Mouse (Mus musculus): ENCODE measurements around the gene Wasf2. TPM values are rescaled to one million over a fixed set of nuclear protein-coding genes. Genes with fewer than 3 reads are reported as not detected.

Wasf2 gene
- polyA plus RNA-seq, 1 experiment from 2014 or later = 103 TPM

- 7% methylated on average over 18 of the region's 18 CpGs for WGBS
- Histone ChIP-seq H3K36me3 (ENCODE audit: control insufficient read depth, insufficient read depth, low read length) (no peaks in the 10 kb centered on the region), H3K4me3 (ENCODE audit: low read length) (peak overlapping the region; percentile 3; the same call in 1 of the 2 replicates), H3K9ac (ENCODE audit: low read depth, low read length) (peak overlapping the region; percentile 48), H3K4me1 (ENCODE audit: control insufficient read depth, insufficient read depth, low read length) (peaks cover 51% of the 10 kb centered on the region), H3K9me3 (ENCODE audit: control insufficient read depth, low read length) (no peaks in the 10 kb centered on the region), H3K27ac (ENCODE audit: low read depth, low read length) (peak overlapping the region; percentile 100), H3K27me3 (ENCODE audit: control insufficient read depth, insufficient read depth, low read length) (no peaks in the 10 kb centered on the region), H3K4me2 (replicated peaks; ENCODE audit: low read depth, low read length) (peak overlapping the region; percentile 31)
- ATAC-seq (ENCODE audit: low FRiP score, low TSS enrichment) = peak; percentile 84
Measured at GRCm38 (mm10) chr4:133117556-133118411, 12.5 kb upstream of the Wasf2 start.

- Histone ChIP-seq H3K36me3 (ENCODE audit: control insufficient read depth, insufficient read depth, low read length) (no peaks in the 10 kb centered on the region), H3K9ac (ENCODE audit: low read depth, low read length) (no peak overlapping the region), H3K27ac (ENCODE audit: low read depth, low read length) (peak overlapping the region; percentile 57; the same call in 1 of the 2 replicates), H3K4me2 (replicated peaks; ENCODE audit: low read depth, low read length) (no peak overlapping the region), H3K4me3 (ENCODE audit: low read length) (no peak overlapping the region), H3K4me1 (ENCODE audit: control insufficient read depth, insufficient read depth, low read length) (peaks cover 47% of the 10 kb centered on the region), H3K27me3 (ENCODE audit: control insufficient read depth, insufficient read depth, low read length) (no peaks in the 10 kb centered on the region), H3K9me3 (ENCODE audit: control insufficient read depth, low read length) (no peaks in the 10 kb centered on the region)
- ATAC-seq (ENCODE audit: low FRiP score, low TSS enrichment) = no peak
- 82% methylated on average over 6 of the region's 6 CpGs for WGBS
Measured at GRCm38 (mm10) chr4:133118775-133119375, 11.4 kb upstream of the Wasf2 start.

- Histone ChIP-seq H3K27me3 (ENCODE audit: control insufficient read depth, insufficient read depth, low read length) (no peaks in the 10 kb centered on the region), H3K9me3 (ENCODE audit: control insufficient read depth, low read length) (no peaks in the 10 kb centered on the region), H3K4me1 (ENCODE audit: control insufficient read depth, insufficient read depth, low read length) (peaks cover 47% of the 10 kb centered on the region), H3K4me2 (replicated peaks; ENCODE audit: low read depth, low read length) (no peak overlapping the region), H3K36me3 (ENCODE audit: control insufficient read depth, insufficient read depth, low read length) (no peaks in the 10 kb centered on the region), H3K27ac (ENCODE audit: low read depth, low read length) (peak overlapping the region; percentile 37; the same call in 1 of the 2 replicates), H3K9ac (ENCODE audit: low read depth, low read length) (no peak overlapping the region), H3K4me3 (ENCODE audit: low read length) (no peak overlapping the region)
- ATAC-seq (ENCODE audit: low FRiP score, low TSS enrichment) = no peak
- WGBS = 84% methylated on average over 6 of the region's 6 CpGs
Measured at GRCm38 (mm10) chr4:133119579-133119978, 10.7 kb upstream of the Wasf2 start.

GRCm38 (mm10) chr4:133120833-133121321, 9.4 kb upstream of the Wasf2 start:
- Histone ChIP-seq H3K9me3 (ENCODE audit: control insufficient read depth, low read length) (no peaks in the 10 kb centered on the region), H3K4me3 (ENCODE audit: low read length) (no peak overlapping the region), H3K36me3 (ENCODE audit: control insufficient read depth, insufficient read depth, low read length) (no peaks in the 10 kb centered on the region), H3K4me1 (ENCODE audit: control insufficient read depth, insufficient read depth, low read length) (peaks cover 47% of the 10 kb centered on the region), H3K9ac (ENCODE audit: low read depth, low read length) (no peak overlapping the region), H3K27me3 (ENCODE audit: control insufficient read depth, insufficient read depth, low read length) (no peaks in the 10 kb centered on the region), H3K4me2 (replicated peaks; ENCODE audit: low read depth, low read length) (peak overlapping the region; percentile 24; the same call in 1 of the 2 replicates), H3K27ac (ENCODE audit: low read depth, low read length) (peak overlapping the region; percentile 73)
- 8% methylated on average over 11 of the region's 11 CpGs for WGBS
- no peak for ATAC-seq (ENCODE audit: low FRiP score, low TSS enrichment)

DNA sequence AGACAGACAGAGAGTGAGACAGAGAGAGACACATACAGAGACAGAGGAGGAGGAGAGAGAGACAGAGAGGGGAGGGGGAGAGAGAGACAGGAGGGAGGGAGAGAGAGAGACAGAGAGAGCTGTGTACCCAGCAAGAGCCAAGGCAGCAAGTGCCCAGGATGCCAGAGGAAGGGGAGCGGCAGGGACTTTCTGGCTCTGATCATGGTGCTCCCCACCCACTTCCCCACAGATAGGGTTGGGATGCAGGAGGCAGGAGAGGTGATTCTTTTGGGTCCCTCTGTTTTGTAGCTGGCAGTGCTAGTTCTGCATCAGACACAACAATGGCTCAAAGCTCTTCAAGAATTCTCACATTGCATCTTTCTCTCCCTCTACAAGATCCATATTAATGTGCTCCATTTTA, 8.9 kb upstream of the Wasf2 start:
- Histone ChIP-seq H3K27me3 (ENCODE audit: control insufficient read depth, insufficient read depth, low read length) (no peaks in the 10 kb centered on the region), H3K4me2 (replicated peaks; ENCODE audit: low read depth, low read length) (no peak overlapping the region), H3K9me3 (ENCODE audit: control insufficient read depth, low read length) (no peaks in the 10 kb centered on the region), H3K9ac (ENCODE audit: low read depth, low read length) (no peak overlapping the region), H3K36me3 (ENCODE audit: control insufficient read depth, insufficient read depth, low read length) (no peaks in the 10 kb centered on the region), H3K4me3 (ENCODE audit: low read length) (no peak overlapping the region), H3K27ac (ENCODE audit: low read depth, low read length) (no peak overlapping the region), H3K4me1 (ENCODE audit: control insufficient read depth, insufficient read depth, low read length) (peaks cover 44% of the 10 kb centered on the region)
- WGBS = 55% methylated on average over 1 of the region's 1 CpGs
- ATAC-seq (ENCODE audit: low FRiP score, low TSS enrichment) = no peak

DNA sequence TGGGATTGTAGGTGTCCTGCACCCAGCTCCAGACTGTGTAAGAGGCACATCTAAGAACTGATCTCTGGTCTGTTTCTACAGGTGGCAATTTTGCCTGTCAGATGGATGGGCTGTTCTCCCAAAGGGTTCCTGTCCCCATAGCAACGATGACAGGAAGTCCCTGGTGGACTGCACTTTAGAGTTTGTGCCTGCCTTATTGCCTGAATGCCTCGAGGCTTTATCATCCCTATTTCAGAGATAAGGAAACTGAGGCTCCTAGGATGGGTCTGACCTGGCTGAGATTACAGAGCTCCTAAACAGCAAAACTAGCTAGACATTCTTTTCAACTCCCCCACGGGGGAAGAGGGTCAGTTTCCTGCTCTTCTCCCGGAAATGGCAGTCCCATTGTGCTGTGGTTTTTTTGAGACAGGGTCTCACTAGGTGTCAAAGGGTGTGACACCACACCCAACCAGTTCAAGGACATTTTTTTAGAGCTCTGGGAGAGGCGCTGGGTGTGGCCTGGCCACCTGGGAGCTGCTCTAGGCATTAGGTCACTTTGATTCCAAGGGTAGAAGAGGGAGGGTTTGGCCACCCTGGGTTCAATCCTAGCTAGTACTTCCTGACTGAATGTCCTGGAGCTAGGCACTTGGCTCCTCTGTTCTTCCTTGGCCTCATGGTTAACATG, 8.2 kb upstream of the Wasf2 start:
- H3K9me3 ChIP-seq (ENCODE audit: control insufficient read depth, low read length) = no peaks in the 10 kb centered on the region
- no peak overlapping the region for H3K4me3 ChIP-seq (ENCODE audit: low read length)
- H3K27me3 ChIP-seq (ENCODE audit: control insufficient read depth, insufficient read depth, low read length) = no peaks in the 10 kb centered on the region
- no peak overlapping the region for H3K27ac ChIP-seq (ENCODE audit: low read depth, low read length)
- H3K4me2 ChIP-seq (replicated peaks; ENCODE audit: low read depth, low read length) = no peak overlapping the region
- no peaks in the 10 kb centered on the region for H3K36me3 ChIP-seq (ENCODE audit: control insufficient read depth, insufficient read depth, low read length)
- H3K4me1 ChIP-seq (ENCODE audit: control insufficient read depth, insufficient read depth, low read length) = peaks cover 38% of the 10 kb centered on the region
- ATAC-seq (ENCODE audit: low FRiP score, low TSS enrichment) = no peak
- no peak overlapping the region for H3K9ac ChIP-seq (ENCODE audit: low read depth, low read length)
- 30% methylated on average over 5 of the region's 5 CpGs for WGBS

DNA sequence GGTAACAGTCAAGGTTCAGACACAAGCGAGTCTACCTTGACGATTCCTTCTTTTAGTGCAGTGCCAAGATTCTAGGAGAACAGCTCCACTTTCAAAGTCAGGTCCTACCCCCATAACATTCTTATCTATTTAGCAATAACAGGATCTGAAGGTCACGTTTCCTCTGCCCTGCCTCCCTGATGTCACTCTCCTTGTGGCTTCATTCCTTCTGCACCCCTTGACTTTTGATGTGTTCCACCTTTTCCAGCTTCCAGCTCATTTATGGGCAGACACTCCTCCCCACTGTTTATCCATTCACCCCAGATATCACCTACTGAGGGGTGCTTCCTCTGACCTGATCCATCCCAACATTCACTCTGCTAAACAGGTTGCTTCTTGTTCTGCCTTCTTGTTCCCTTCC, 3.2 kb upstream of the Wasf2 start:
- Histone ChIP-seq H3K4me2 (replicated peaks; ENCODE audit: low read depth, low read length) (no peak overlapping the region), H3K27me3 (ENCODE audit: control insufficient read depth, insufficient read depth, low read length) (no peaks in the 10 kb centered on the region), H3K4me3 (ENCODE audit: low read length) (no peak overlapping the region), H3K36me3 (ENCODE audit: control insufficient read depth, insufficient read depth, low read length) (no peaks in the 10 kb centered on the region), H3K27ac (ENCODE audit: low read depth, low read length) (no peak overlapping the region), H3K4me1 (ENCODE audit: control insufficient read depth, insufficient read depth, low read length) (peaks cover 16% of the 10 kb centered on the region), H3K9me3 (ENCODE audit: control insufficient read depth, low read length) (no peaks in the 10 kb centered on the region), H3K9ac (ENCODE audit: low read depth, low read length) (no peak overlapping the region)
- ATAC-seq (ENCODE audit: low FRiP score, low TSS enrichment) = no peak
- 76% methylated on average over 3 of the region's 3 CpGs for WGBS

DNA sequence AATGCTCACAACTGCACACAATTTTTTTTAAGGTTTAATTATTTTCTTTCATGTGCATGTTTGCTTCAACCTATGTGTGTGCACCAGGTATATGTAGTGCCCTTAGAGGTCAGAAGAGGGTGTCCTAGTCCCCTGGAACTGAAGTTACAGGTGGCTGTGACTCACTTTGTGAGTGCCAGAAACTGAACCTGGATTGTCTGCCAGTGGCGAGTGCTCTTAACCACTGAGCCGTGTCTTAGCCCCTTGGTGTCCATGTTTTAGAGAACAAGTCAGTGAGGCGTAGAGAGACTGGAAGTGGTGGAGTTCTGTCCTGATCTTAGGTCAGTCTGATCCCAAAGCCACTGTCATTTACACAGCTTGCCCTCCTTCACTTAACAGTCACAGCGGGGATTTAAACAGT, 2.4 kb upstream of the Wasf2 start:
- Histone ChIP-seq H3K4me3 (ENCODE audit: low read length) (no peak overlapping the region), H3K27me3 (ENCODE audit: control insufficient read depth, insufficient read depth, low read length) (no peaks in the 10 kb centered on the region), H3K27ac (ENCODE audit: low read depth, low read length) (no peak overlapping the region), H3K36me3 (ENCODE audit: control insufficient read depth, insufficient read depth, low read length) (no peaks in the 10 kb centered on the region), H3K9me3 (ENCODE audit: control insufficient read depth, low read length) (no peaks in the 10 kb centered on the region), H3K4me1 (ENCODE audit: control insufficient read depth, insufficient read depth, low read length) (peaks cover 17% of the 10 kb centered on the region; the same call in 1 of the 2 replicates), H3K9ac (ENCODE audit: low read depth, low read length) (no peak overlapping the region), H3K4me2 (replicated peaks; ENCODE audit: low read depth, low read length) (no peak overlapping the region)
- 57% methylated on average over 4 of the region's 4 CpGs for WGBS
- no peak for ATAC-seq (ENCODE audit: low FRiP score, low TSS enrichment)
